Mouse (Mus musculus) E14TG2a.4 (cell line): ENCODE results near the gene Tpst1.
A peak's percentile ranks its signal among the peaks of the same experiment; 100 is the strongest.

Source experiments
- H3K27me3 ChIP-seq: 2 replicates; pipeline ENCODE4 v1.6.1; 2014; ENCODE audit warnings: low read length, control low read depth; ENCODE audit not compliant: insufficient read depth
- H3K36me3 ChIP-seq: 2 replicates; pipeline ENCODE4 v1.6.1; 2014; ENCODE audit warnings: low read length, control low read depth; ENCODE audit not compliant: insufficient read depth
- H3K4me1 ChIP-seq: replicated peaks from 2 replicates; pipeline ENCODE4 v1.6.1; 2014; ENCODE audit warnings: low read depth, low read length, control low read depth
- H3K4me3 ChIP-seq: replicated peaks from 2 replicates; pipeline ENCODE4 v1.5.1; 2014; ENCODE audit warnings: mild to moderate bottlenecking, low read length
- H3K9me3 ChIP-seq: 2 replicates; pipeline ENCODE4 v1.6.1; 2014; ENCODE audit warnings: low read length, control low read depth
- CTCF ChIP-seq: conservative IDR thresholded peaks from 2 replicates; pipeline ENCODE4 v1.5.1; 2014; ENCODE audit warnings: low read length
- NANOG ChIP-seq: IDR thresholded peaks from 2 replicates; pipeline ENCODE4 v1.6.1; 2014; ENCODE audit warnings: borderline replicate concordance, low read length, mixed read lengths
- POU5F1 ChIP-seq: IDR thresholded peaks from 2 replicates; pipeline ENCODE4 v1.6.1; 2014; ENCODE audit warnings: low read length, borderline replicate concordance

The Tpst1 gene

GRCm38 (mm10) chr5:130088612-130089011 is 15.5 kb downstream of the Tpst1 start:
- H3K4me1 ChIP-seq: peaks cover 50% of the 10 kb centered on the region
- TF ChIP-seq POU5F1: no peak
- no peak for TF ChIP-seq NANOG
- no peak for TF ChIP-seq CTCF
- no peaks in the 10 kb centered on the region for H3K9me3 ChIP-seq
- H3K4me3 ChIP-seq: no peak overlapping the region
- peaks cover 70% of the 10 kb centered on the region for H3K36me3 ChIP-seq
- H3K27me3 ChIP-seq: no peaks in the 10 kb centered on the region

- TF ChIP-seq POU5F1 (no peak), CTCF (no peak), NANOG (no peak)
- Histone ChIP-seq H3K9me3 (no peaks in the 10 kb centered on the region), H3K4me1 (peaks cover 50% of the 10 kb centered on the region), H3K27me3 (no peaks in the 10 kb centered on the region), H3K36me3 (peaks cover 64% of the 10 kb centered on the region), H3K4me3 (no peak overlapping the region)
These were observed 16.1 kb downstream of the Tpst1 start for GRCm38 (mm10) chr5:130089177-130089576.

GRCm38 (mm10) chr5:130089626-130090393 is 16.7 kb downstream of the Tpst1 start:
- H3K9me3 ChIP-seq: no peaks in the 10 kb centered on the region
- peaks cover 58% of the 10 kb centered on the region for H3K36me3 ChIP-seq
- H3K4me3 ChIP-seq: no peak overlapping the region
- H3K4me1 ChIP-seq: peaks cover 47% of the 10 kb centered on the region
- H3K27me3 ChIP-seq: no peaks in the 10 kb centered on the region
- TF ChIP-seq NANOG (no peak), CTCF (no peak), POU5F1 (no peak)

GRCm38 (mm10) chr5:130096754-130097153 is 23.6 kb downstream of the Tpst1 start:
- peaks cover 40% of the 10 kb centered on the region for H3K36me3 ChIP-seq
- no peak overlapping the region for H3K4me3 ChIP-seq
- no peaks in the 10 kb centered on the region for H3K9me3 ChIP-seq
- peaks cover 21% of the 10 kb centered on the region for H3K4me1 ChIP-seq
- no peaks in the 10 kb centered on the region for H3K27me3 ChIP-seq
- TF ChIP-seq POU5F1 (no peak), CTCF (no peak; the same call in 1 of the 2 replicates), NANOG (no peak)

GRCm38 (mm10) chr5:130097837-130098236 is 24.7 kb downstream of the Tpst1 start:
- H3K9me3 ChIP-seq: no peaks in the 10 kb centered on the region
- no peak overlapping the region for H3K4me3 ChIP-seq
- H3K27me3 ChIP-seq: no peaks in the 10 kb centered on the region
- H3K36me3 ChIP-seq: peaks cover 41% of the 10 kb centered on the region
- peaks cover 20% of the 10 kb centered on the region for H3K4me1 ChIP-seq
- TF ChIP-seq NANOG (no peak), POU5F1 (no peak), CTCF (no peak)

GRCm38 (mm10) chr5:130101724-130102123 is 28.6 kb downstream of the Tpst1 start:
- H3K4me3 ChIP-seq: peak overlapping the region; percentile 37
- H3K36me3 ChIP-seq: peaks cover 66% of the 10 kb centered on the region
- peaks cover 11% of the 10 kb centered on the region for H3K4me1 ChIP-seq
- H3K9me3 ChIP-seq: no peaks in the 10 kb centered on the region
- no peaks in the 10 kb centered on the region for H3K27me3 ChIP-seq
- TF ChIP-seq POU5F1: no peak
- no peak for TF ChIP-seq NANOG
- TF ChIP-seq CTCF: no peak

- Histone ChIP-seq H3K36me3 (peaks cover 79% of the 10 kb centered on the region), H3K4me1 (peaks cover 17% of the 10 kb centered on the region), H3K27me3 (no peaks in the 10 kb centered on the region), H3K9me3 (no peaks in the 10 kb centered on the region), H3K4me3 (no peak overlapping the region)
- no peak for TF ChIP-seq CTCF
These were observed 36.2 kb downstream of the Tpst1 start for GRCm38 (mm10) chr5:130109348-130109747.

GRCm38 (mm10) chr5:130110632-130111464 is 37.7 kb downstream of the Tpst1 start:
- H3K9me3 ChIP-seq: no peaks in the 10 kb centered on the region

More at GRCm38 (mm10) chr5:130110632-130111464, 37.7 kb downstream of the Tpst1 start:
- Histone ChIP-seq H3K36me3 (peaks cover 80% of the 10 kb centered on the region), H3K27me3 (no peaks in the 10 kb centered on the region), H3K4me1 (peaks cover 17% of the 10 kb centered on the region), H3K4me3 (no peak overlapping the region)
- TF ChIP-seq POU5F1 (no peak), CTCF (no peak), NANOG (no peak)
